Comparison of ENCODE assay signal across 16 mouse cellular contexts in genomic region chr9:113305761-113306160, GRCm38 (mm10).
A peak's percentile ranks its signal among the peaks of the same experiment; 100 is the strongest.
DNase-seq lines count a peak whose midpoint lies in the region; ATAC-seq lines count a peak whose summit lies in the region.
"Had no signal": no experiment of that assay in that cellular context is flagged by ENCODE, and none has a peak within 500 bp of the region (broad histone marks: within the 10 kb centered on the region; RNA-seq: fewer than 3 reads in every experiment).

No protein-coding gene starts in this region.

- no peaks in the 10 kb centered on the region for H3K27me3 ChIP-seq in forebrain, embryonic 14.5 days (replicated peaks; ENCODE audit: control insufficient read depth, insufficient read depth, low read length)
- H3K27me3 ChIP-seq in forebrain, embryonic 16.5 days (replicated peaks; ENCODE audit: control insufficient read depth, insufficient read depth, low read length): no peaks in the 10 kb centered on the region
- no peaks in the 10 kb centered on the region for H3K27me3 ChIP-seq in hindbrain, embryonic 16.5 days (replicated peaks; ENCODE audit: control insufficient read depth, insufficient read depth, low read length)
- H3K27me3 ChIP-seq: heart, embryonic 12.5 days had no signal

- intact Hi-C loops in left cerebral cortex, postnatal 25 days (cut with DNase I): no loop called here

- no peak overlapping the region for H3K4me3 ChIP-seq in forebrain, embryonic 14.5 days (ENCODE audit: low read depth, low read length)
- no peak overlapping the region for H3K4me3 ChIP-seq in forebrain, embryonic 16.5 days (replicated peaks; ENCODE audit: low read length)
- no peak overlapping the region for H3K4me3 ChIP-seq in hindbrain, embryonic 16.5 days (ENCODE audit: low read length)
- H3K4me3 ChIP-seq: heart, embryonic 12.5 days had no signal

- no peak overlapping the region for H3K9ac ChIP-seq in forebrain, embryonic 14.5 days (ENCODE audit: low read length)
- no peak overlapping the region for H3K9ac ChIP-seq in forebrain, embryonic 16.5 days (replicated peaks; ENCODE audit: low read depth, low read length)
- H3K9ac ChIP-seq in hindbrain, embryonic 16.5 days (ENCODE audit: low read depth, low read length): 0 out of 2 replicates have a peak overlapping the region, but pooled peaks have one; percentile 6
- H3K9ac ChIP-seq: heart, embryonic 12.5 days; lung, embryonic 14.5 days had no signal

- peaks cover 5% of the 10 kb centered on the region; the same call in 1 of the 2 replicates for H3K4me1 ChIP-seq in forebrain, embryonic 14.5 days (ENCODE audit: control insufficient read depth, insufficient read depth, low read length)
- H3K4me1 ChIP-seq in forebrain, embryonic 16.5 days (replicated peaks; ENCODE audit: control insufficient read depth, insufficient read depth, low read length): peaks cover 10% of the 10 kb centered on the region
- peaks cover 7% of the 10 kb centered on the region for H3K4me1 ChIP-seq in hindbrain, embryonic 16.5 days (ENCODE audit: control insufficient read depth, insufficient read depth, low read depth, low read length)

- DNase-seq in forebrain, embryonic 14.5 days (ENCODE audit: low spot score): peak; percentile 17
- peak; percentile 26 to 85 for DNase-seq in left cerebral cortex, postnatal 25 days (ENCODE audit: low spot score in 2 of 2)
- DNase-seq in left cerebral cortex, adult 11 months (ENCODE audit: low spot score): no peak
- DNase-seq in brain, adult 2 months (ENCODE audit: low read depth, low spot score): peak; percentile 66
- no peak for DNase-seq in gastrocnemius, postnatal 10 days
- DNase-seq: B cell, adult 2 months; heart, postnatal 36 days; kidney, adult 18-20 months; kidney, postnatal 36 days; lung, embryonic 14.5 days; thymus, postnatal 36 days had no signal

- WGBS in forebrain, embryonic 14.5 days: 32% methylated on average over 4 of the region's 4 CpGs
- 23% methylated on average over 4 of the region's 4 CpGs for WGBS in forebrain, embryonic 16.5 days
- 38% methylated on average over 4 of the region's 4 CpGs for WGBS in hindbrain, embryonic 16.5 days

- no peak overlapping the region for H3K4me2 ChIP-seq in forebrain, embryonic 14.5 days (ENCODE audit: low read length)
- no peak overlapping the region for H3K4me2 ChIP-seq in forebrain, embryonic 16.5 days (ENCODE audit: low read length)
- no peak overlapping the region for H3K4me2 ChIP-seq in hindbrain, embryonic 16.5 days (ENCODE audit: low read length)
- H3K4me2 ChIP-seq: heart, embryonic 12.5 days; liver, embryonic 11.5 days; lung, embryonic 14.5 days had no signal

- no peak for ATAC-seq in forebrain, embryonic 14.5 days
- no peak for ATAC-seq in forebrain, embryonic 16.5 days
- peak; percentile 76 for ATAC-seq in hindbrain, embryonic 16.5 days

- no peaks in the 10 kb centered on the region for H3K9me3 ChIP-seq in forebrain, embryonic 14.5 days (replicated peaks; ENCODE audit: control insufficient read depth, low read length)
- H3K9me3 ChIP-seq in forebrain, embryonic 16.5 days (ENCODE audit: control insufficient read depth, low read length): no peaks in the 10 kb centered on the region
- no peaks in the 10 kb centered on the region for H3K9me3 ChIP-seq in hindbrain, embryonic 16.5 days (ENCODE audit: control insufficient read depth, low read length)
- H3K9me3 ChIP-seq: heart, embryonic 12.5 days had no signal

- no peaks in the 10 kb centered on the region for H3K36me3 ChIP-seq in forebrain, embryonic 14.5 days (ENCODE audit: control insufficient read depth, insufficient read depth, low read length)
- H3K36me3 ChIP-seq in forebrain, embryonic 16.5 days (ENCODE audit: control insufficient read depth, insufficient read depth): no peaks in the 10 kb centered on the region
- no peaks in the 10 kb centered on the region for H3K36me3 ChIP-seq in hindbrain, embryonic 16.5 days (ENCODE audit: control insufficient read depth, insufficient read depth, low read length)
- H3K36me3 ChIP-seq: heart, embryonic 12.5 days had no signal

- no peak overlapping the region for H3K27ac ChIP-seq in forebrain, embryonic 14.5 days (ENCODE audit: low read depth, low read length)
- no peak overlapping the region for H3K27ac ChIP-seq in forebrain, embryonic 16.5 days (ENCODE audit: low read length)
- H3K27ac ChIP-seq in hindbrain, embryonic 16.5 days (ENCODE audit: low read depth, low read length): peak overlapping the region; percentile 29; the same call in 1 of the 2 replicates
- H3K27ac ChIP-seq: macrophage had no signal

Comparison
In these comparisons a context has a peak if more than half of its experiments do, and no peak if none do; other contexts are left out.
1. DNase-seq: peak in forebrain, embryonic 14.5 days (single experiment), left cerebral cortex, postnatal 25 days (2 of 2) and brain, adult 2 months (single experiment); none in left cerebral cortex, adult 11 months (single experiment) and gastrocnemius, postnatal 10 days (single experiment).